Mouse (Mus musculus) kidney, postnatal 25 days (tissue): Measurements from ENCODE around the gene Siah2.
A peak's percentile ranks its signal among the peaks of the same experiment; 100 is the strongest.

Experiments used
- DNase-seq, 2 experiments: peaks; one replicate each; pipeline ENCODE4 v3.0.0; 2021; ENCODE audit warnings: mixed read lengths in 2 of 2

The Siah2 gene

GRCm38 (mm10) chr3:58657356-58657755 is 34.8 kb downstream of the Siah2 start:
- peak; percentile 71 to 76 for DNase-seq

- peak; percentile 51 to 84 for DNase-seq
Measured at GRCm38 (mm10) chr3:58655362-58656130, 36.7 kb downstream of the Siah2 start.

- DNase-seq, result peak; percentile 54 to 66
Measured at GRCm38 (mm10) chr3:58653907-58654306, 38.3 kb downstream of the Siah2 start.

- DNase-seq, result no peak
Measured at GRCm38 (mm10) chr3:58650328-58650727, 41.9 kb downstream of the Siah2 start.

GRCm38 (mm10) chr3:58647179-58647578 is 45.0 kb downstream of the Siah2 start:
- no peak for DNase-seq

GRCm38 (mm10) chr3:58646180-58646579 is 46.0 kb downstream of the Siah2 start:
- no peak for DNase-seq

GRCm38 (mm10) chr3:58636406-58637295 is 55.5 kb downstream of the Siah2 start, which contains the start of gene Erich6:
Gene Erich6, minus strand, starts transcription at chr3:58637207.
- DNase-seq, result peak; percentile 61 to 71

GRCm38 (mm10) chr3:58631693-58632092 is 60.5 kb downstream of the Siah2 start:
- no peak for DNase-seq

- no peak for DNase-seq
Measured at GRCm38 (mm10) chr3:58624981-58625380, 67.2 kb downstream of the Siah2 start.
